Mouse (Mus musculus): ENCODE results near the gene Rere.

DNA sequence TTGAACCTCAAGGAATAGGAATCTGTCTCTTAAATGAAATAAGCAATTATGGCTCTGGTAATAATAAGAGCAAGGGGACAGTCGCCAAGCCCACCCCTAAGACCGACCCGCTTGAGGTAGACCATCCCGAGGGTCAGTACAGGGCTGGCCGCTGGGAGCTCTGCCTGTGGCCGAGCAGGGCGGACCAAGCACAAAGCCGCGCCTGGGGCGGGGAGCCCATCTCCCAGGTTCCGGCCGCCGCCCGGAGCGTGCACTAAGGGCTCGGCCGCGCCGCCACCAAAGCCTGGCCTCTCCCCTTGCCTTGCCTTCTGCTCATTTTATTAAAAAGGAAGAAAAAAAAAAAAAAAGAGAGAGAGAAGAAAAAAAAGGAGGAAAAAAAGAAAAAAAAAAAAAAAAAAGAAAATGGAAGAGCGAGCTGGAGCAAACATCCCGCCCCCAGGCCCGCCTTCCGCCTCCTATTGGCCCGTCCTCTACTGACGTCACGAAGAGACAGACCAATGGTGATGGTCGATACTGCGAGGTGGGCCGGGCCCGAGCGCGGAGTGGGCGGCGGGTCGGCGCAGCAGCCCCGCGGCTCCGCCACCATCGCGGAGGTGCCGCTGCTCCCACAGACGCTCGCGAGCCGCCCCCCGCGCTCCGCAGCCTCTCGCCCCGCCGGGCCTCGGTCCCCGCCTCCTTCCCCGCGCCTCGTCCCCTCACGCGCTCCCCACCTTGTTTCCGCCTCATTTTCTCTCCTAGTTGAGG lies at the start of gene Rere:
- no peak for TF ChIP-seq CTCF (IDR thresholded peaks at IDR 0.05 in 2 of 3, conservative IDR thresholded peaks at IDR 0.05 in 1 of 3; ENCODE audit: control insufficient read depth in 1 of 3, insufficient read depth in 1 of 3, low read depth in 2 of 3, low read length in 3 of 3, poor library complexity in 1 of 3, severe bottlenecking in 1 of 3)
- peak; percentile 85 for TF ChIP-seq POLR2AphosphoS2 (IDR thresholded peaks at IDR 0.05; ENCODE audit: low read length)
- no peak for TF ChIP-seq POLR2AphosphoS5 (IDR thresholded peaks at IDR 0.05; ENCODE audit: borderline replicate concordance, low read depth, low read length)
- TF ChIP-seq ETS1 (IDR thresholded peaks at IDR 0.05; ENCODE audit: low read depth, low read length): peak; percentile 15; the same call in 1 of the 2 replicates
- TF ChIP-seq POLR2A (IDR thresholded peaks at IDR 0.05; ENCODE audit: control insufficient read depth in 1 of 2, insufficient read depth in 1 of 2, low read depth in 1 of 2, low read length in 2 of 2, poor library complexity in 1 of 2): peak; percentile 75 to 88; a peak in 2 of 4 replicates
- no peak for TF ChIP-seq JUND (IDR thresholded peaks at IDR 0.05; ENCODE audit: low read depth, low read length)
- peak; percentile 60 for TF ChIP-seq CHD2 (IDR thresholded peaks at IDR 0.05; ENCODE audit: low read length)
- no peak for TF ChIP-seq GATA1 (IDR thresholded peaks at IDR 0.05; ENCODE audit: low read depth, low read length)
- no peak for TF ChIP-seq MAFK (IDR thresholded peaks at IDR 0.05; ENCODE audit: borderline replicate concordance, low read depth, low read length)
- peak; percentile 79 for TF ChIP-seq ZMIZ1 (IDR thresholded peaks at IDR 0.05; ENCODE audit: low read depth, low read length)
- no peak for TF ChIP-seq EP300 (IDR thresholded peaks at IDR 0.05; ENCODE audit: low read depth in 1 of 2, low read length in 2 of 2)
- TF ChIP-seq NELFE (IDR thresholded peaks at IDR 0.05; ENCODE audit: low read depth, low read length): peak; percentile 90
- TF ChIP-seq GABPA (IDR thresholded peaks at IDR 0.05; ENCODE audit: low read depth, low read length): no peak

Measured in MEL (cell line).